Mouse (Mus musculus): ENCODE measurements at regions not wholly inside any gene's neighbourhood (a gene's known extent, or its start where the extent isn't known, plus 50 kb on each side); places are given as distances from the start of the nearest gene placed in this dataset.

DNA sequence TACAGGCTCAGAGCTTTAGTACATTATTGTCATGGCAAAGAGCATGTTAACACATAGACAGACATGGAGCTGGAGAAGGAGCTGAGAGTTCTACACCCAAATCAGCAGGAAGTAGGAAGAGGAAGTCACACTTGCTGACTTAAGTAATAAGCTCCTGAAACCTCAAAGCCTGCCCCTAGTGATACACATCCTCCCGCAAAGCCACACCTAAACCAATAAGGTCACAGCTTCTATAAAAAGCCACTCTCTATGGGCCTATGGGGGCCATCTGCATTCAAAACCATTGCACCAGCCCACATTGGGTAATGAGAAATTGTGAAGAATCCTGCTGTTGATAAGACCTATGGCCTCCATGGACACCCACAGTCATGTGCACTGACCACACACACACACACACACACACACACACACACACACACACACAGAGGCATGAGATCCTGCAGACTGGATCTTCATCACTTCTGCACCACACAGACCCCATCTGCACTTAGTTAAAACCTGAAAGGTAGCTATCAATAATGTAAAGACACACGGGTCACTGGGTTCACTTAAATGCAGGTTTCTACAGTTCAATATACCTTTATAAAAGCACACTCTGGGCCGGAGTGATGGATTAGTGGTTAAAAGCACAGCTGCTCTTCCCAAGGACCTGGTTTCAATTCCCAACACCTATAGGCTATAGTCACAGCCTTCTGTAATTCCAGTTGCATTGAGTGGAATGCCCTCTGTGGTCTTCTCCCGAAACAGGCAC, 230.0 kb upstream of the Lrig3 start:
- no peak for TF ChIP-seq CTCF (IDR thresholded peaks at IDR 0.05; ENCODE audit: insufficient read depth, low read depth, low read length)
- no peak for TF ChIP-seq POLR2A (IDR thresholded peaks at IDR 0.05; ENCODE audit: insufficient read depth, low read depth, low read length)

Data from olfactory bulb, adult 2 months (tissue).